In genomic region chr8:77491231-77491923, GRCm38 (mm10) we compare ENCODE assay signal across 8 mouse cellular contexts. TPM values are rescaled to one million over a fixed set of nuclear protein-coding genes. Genes with fewer than 3 reads are reported as not detected.
DNase-seq lines count a peak whose midpoint lies in the region; ATAC-seq and TF ChIP-seq lines count a peak whose summit lies in the region.

No protein-coding gene starts in this region.

- H3K9ac ChIP-seq in heart, embryonic 11.5 days (ENCODE audit: low read depth, low read length): no peak overlapping the region
- no peak overlapping the region for H3K9ac ChIP-seq in lung, embryonic 14.5 days
- no peak overlapping the region for H3K9ac ChIP-seq in hindbrain, embryonic 16.5 days (ENCODE audit: low read depth, low read length)
- H3K9ac ChIP-seq in midbrain, postnatal 0 days (replicated peaks; ENCODE audit: low read length, poor library complexity, severe bottlenecking): no peak overlapping the region

- no peak for DNase-seq in heart, adult 9 months (ENCODE audit: low spot score in 2 of 2)
- DNase-seq in lung, embryonic 14.5 days: no peak
- no peak for DNase-seq in lung, postnatal 25 days (ENCODE audit: low spot score)
- no peak for DNase-seq in midbrain, postnatal 0 days (ENCODE audit: low spot score)
- DNase-seq in frontal cortex, postnatal 36 days (ENCODE audit: low spot score in 2 of 2): no peak
- no peak for DNase-seq in adrenal gland, adult 18-20 months (ENCODE audit: low spot score in 2 of 2)

- no peaks in the 10 kb centered on the region for H3K27me3 ChIP-seq in heart, embryonic 11.5 days (ENCODE audit: control insufficient read depth, insufficient read depth, low read length)
- H3K27me3 ChIP-seq in lung, embryonic 14.5 days (ENCODE audit: insufficient read depth, low read length): no peaks in the 10 kb centered on the region
- H3K27me3 ChIP-seq in hindbrain, embryonic 16.5 days (replicated peaks; ENCODE audit: control insufficient read depth, insufficient read depth, low read length): no peaks in the 10 kb centered on the region
- no peaks in the 10 kb centered on the region for H3K27me3 ChIP-seq in midbrain, postnatal 0 days (ENCODE audit: insufficient read depth, low read length)

- no peaks in the 10 kb centered on the region for H3K9me3 ChIP-seq in heart, embryonic 11.5 days (replicated peaks; ENCODE audit: control insufficient read depth, low read length)
- H3K9me3 ChIP-seq in lung, embryonic 14.5 days (ENCODE audit: low read depth, low read length): no peaks in the 10 kb centered on the region
- no peaks in the 10 kb centered on the region for H3K9me3 ChIP-seq in hindbrain, embryonic 16.5 days (ENCODE audit: control insufficient read depth, low read length)
- H3K9me3 ChIP-seq in midbrain, postnatal 0 days (ENCODE audit: low read length): no peaks in the 10 kb centered on the region

- no peak for ATAC-seq in heart, embryonic 11.5 days (replicated peaks; ENCODE audit: insufficient number of reproducible peaks, low FRiP score, low TSS enrichment)
- ATAC-seq in lung, embryonic 14.5 days (ENCODE audit: insufficient read depth): 0 out of 2 replicates have a peak, but pooled peaks have one; percentile 17
- ATAC-seq in hindbrain, embryonic 16.5 days: peak; percentile 54; the same call in 1 of the 2 replicates
- ATAC-seq in midbrain, postnatal 0 days (ENCODE audit: low FRiP score): peak; percentile 34; the same call in 1 of the 2 replicates

- H3K4me2 ChIP-seq in heart, embryonic 11.5 days: no peak overlapping the region
- no peak overlapping the region for H3K4me2 ChIP-seq in lung, embryonic 14.5 days
- H3K4me2 ChIP-seq in hindbrain, embryonic 16.5 days (ENCODE audit: low read length): no peak overlapping the region
- no peak overlapping the region for H3K4me2 ChIP-seq in midbrain, postnatal 0 days (ENCODE audit: low read depth, low read length, poor library complexity, severe bottlenecking)

- no peak overlapping the region for H3K4me3 ChIP-seq in heart, embryonic 11.5 days (ENCODE audit: low read depth, low read length)
- no peak overlapping the region for H3K4me3 ChIP-seq in lung, embryonic 14.5 days (ENCODE audit: low read depth, low read length)
- H3K4me3 ChIP-seq in hindbrain, embryonic 16.5 days (ENCODE audit: low read length): no peak overlapping the region
- no peak overlapping the region for H3K4me3 ChIP-seq in midbrain, postnatal 0 days (ENCODE audit: low read depth, low read length)

- H3K36me3 ChIP-seq in heart, embryonic 11.5 days (ENCODE audit: control insufficient read depth, insufficient read depth, low read length): no peaks in the 10 kb centered on the region
- no peaks in the 10 kb centered on the region for H3K36me3 ChIP-seq in lung, embryonic 14.5 days (ENCODE audit: insufficient read depth)
- no peaks in the 10 kb centered on the region for H3K36me3 ChIP-seq in hindbrain, embryonic 16.5 days (ENCODE audit: control insufficient read depth, insufficient read depth, low read length)
- H3K36me3 ChIP-seq in midbrain, postnatal 0 days (ENCODE audit: insufficient read depth, low read length): no peaks in the 10 kb centered on the region

- H3K4me1 ChIP-seq in heart, embryonic 11.5 days (ENCODE audit: control insufficient read depth, insufficient read depth, low read length): peaks cover 57% of the 10 kb centered on the region
- peaks cover 43% of the 10 kb centered on the region for H3K4me1 ChIP-seq in lung, embryonic 14.5 days (ENCODE audit: insufficient read depth)
- H3K4me1 ChIP-seq in hindbrain, embryonic 16.5 days (ENCODE audit: control insufficient read depth, insufficient read depth, low read depth, low read length): no peaks in the 10 kb centered on the region
- peaks cover 2% of the 10 kb centered on the region; the same call in 1 of the 2 replicates for H3K4me1 ChIP-seq in midbrain, postnatal 0 days (ENCODE audit: insufficient read depth, low read length)

- 0 out of 2 replicates have a peak overlapping the region, but pooled peaks have one; percentile 64 for H3K27ac ChIP-seq in heart, embryonic 11.5 days (ENCODE audit: low read depth, low read length)
- no peak overlapping the region for H3K27ac ChIP-seq in lung, embryonic 14.5 days (ENCODE audit: low read depth)
- no peak overlapping the region for H3K27ac ChIP-seq in hindbrain, embryonic 16.5 days (ENCODE audit: low read depth, low read length)
- no peak overlapping the region for H3K27ac ChIP-seq in midbrain, postnatal 0 days (ENCODE audit: low read depth, low read length)

- TF ChIP-seq CTCF in lung, embryonic 14.5 days (IDR thresholded peaks at IDR 0.05; ENCODE audit: low read depth): no peak
- no peak for TF ChIP-seq CTCF in midbrain, postnatal 0 days (IDR thresholded peaks at IDR 0.05)

- WGBS in heart, embryonic 11.5 days (ENCODE audit: insufficient replicate concordance): 85% methylated on average over 10 of the region's 10 CpGs
- WGBS in lung, embryonic 14.5 days: 90% methylated on average over 10 of the region's 10 CpGs
- WGBS in hindbrain, embryonic 16.5 days: 97% methylated on average over 10 of the region's 10 CpGs
- WGBS in midbrain, postnatal 0 days: 98% methylated on average over 10 of the region's 10 CpGs

RNA-seq across cellular contexts. Expression of gene Arhgap10, which starts 26.4 kb away (rescaled TPM):
- polyA plus RNA-seq in heart, embryonic 11.5 days (2014; fragmentation: Nextera tagmentation; extraction: Ambion mirVana): 21.2 and 23.2 TPM in 2 replicates
- 23.2 and 23.5 TPM in 2 replicates for polyA plus RNA-seq in lung, embryonic 14.5 days (2014; fragmentation: Nextera tagmentation; extraction: Ambion mirVana)
- 5.0 and 6.1 TPM in 2 replicates for polyA plus RNA-seq in hindbrain, embryonic 16.5 days (2015; fragmentation: Nextera tagmentation; extraction: Ambion mirVana)
- total RNA-seq in midbrain, postnatal 0 days (2014; rRNA removed): 4.4 and 5.4 TPM in 2 replicates
- polyA plus RNA-seq in midbrain, postnatal 0 days (2015; fragmentation: Nextera tagmentation; extraction: Ambion mirVana): 2.3 TPM in 2 replicates
- total RNA-seq in adrenal gland, adult 18-20 months (2021): 10 to 100 TPM; 12.3 to 26.2 TPM

RNA-seq across cellular contexts. Expression of gene Prmt9, which starts 57.8 kb away (rescaled TPM):
- polyA plus RNA-seq in heart, embryonic 11.5 days (2014; fragmentation: Nextera tagmentation; extraction: Ambion mirVana): 13.4 and 15.6 TPM in 2 replicates
- polyA plus RNA-seq in lung, embryonic 14.5 days (2014; fragmentation: Nextera tagmentation; extraction: Ambion mirVana): 19.9 and 22.0 TPM in 2 replicates
- polyA plus RNA-seq in hindbrain, embryonic 16.5 days (2015; fragmentation: Nextera tagmentation; extraction: Ambion mirVana): 27.3 and 28.0 TPM in 2 replicates
- total RNA-seq in midbrain, postnatal 0 days (2014; rRNA removed): 26.5 and 28.1 TPM in 2 replicates
- polyA plus RNA-seq in midbrain, postnatal 0 days (2015; fragmentation: Nextera tagmentation; extraction: Ambion mirVana): 21.3 and 21.5 TPM in 2 replicates
- total RNA-seq in adrenal gland, adult 18-20 months (2021): 10 to 100 TPM; 13.5 to 19.6 TPM
